Mouse (Mus musculus): Measurements from ENCODE around the gene Vmn2r44. TPM values are rescaled to one million over a fixed set of nuclear protein-coding genes. Genes with fewer than 3 reads are reported as not detected.
"Not testable (repeated sequence)": the region's sequence is repeated elsewhere in the genome, so short reads cannot be mapped to it uniquely, and the experiment has no call there.

The Vmn2r44 gene
- polyA plus RNA-seq (2012; rRNA removed) (not detected in 2 replicates), polyA plus RNA-seq (2014; fragmentation: Nextera tagmentation; extraction: Ambion mirVana) (not detected in 2 replicates)

- not testable (repeated sequence) for H3K9me3 ChIP-seq (ENCODE audit: control insufficient read depth, low read length); H3K4me3 ChIP-seq (replicated peaks; ENCODE audit: low read length); H3K27me3 ChIP-seq (ENCODE audit: control insufficient read depth, insufficient read depth, low read length); H3K27ac ChIP-seq (replicated peaks; ENCODE audit: low read depth, low read length); DNase-seq (ENCODE audit: low spot score); ATAC-seq (ENCODE audit: low FRiP score, low read depth); H3K9ac ChIP-seq (ENCODE audit: low read depth, low read length, severe bottlenecking); H3K4me1 ChIP-seq (ENCODE audit: control insufficient read depth, insufficient read depth, low read length); H3K4me2 ChIP-seq (replicated peaks; ENCODE audit: low read depth, low read length, severe bottlenecking); H3K36me3 ChIP-seq (ENCODE audit: control insufficient read depth, insufficient read depth, low read length)
Observed at GRCm38 (mm10) chr7:8383233-8383632, at the start of gene Vmn2r44. Gene Vmn2r44 (minus strand): TSS chr7:8383333.

GRCm38 (mm10) chr7:8357879-8358278, 25.3 kb downstream of the Vmn2r44 start:
- H3K9me3 ChIP-seq (ENCODE audit: control insufficient read depth, low read length); H3K4me2 ChIP-seq (replicated peaks; ENCODE audit: low read depth, low read length, severe bottlenecking); H3K27ac ChIP-seq (replicated peaks; ENCODE audit: low read depth, low read length); H3K27me3 ChIP-seq (ENCODE audit: control insufficient read depth, insufficient read depth, low read length); H3K4me3 ChIP-seq (replicated peaks; ENCODE audit: low read length); ATAC-seq (ENCODE audit: low FRiP score, low read depth); H3K4me1 ChIP-seq (ENCODE audit: control insufficient read depth, insufficient read depth, low read length); H3K9ac ChIP-seq (ENCODE audit: low read depth, low read length, severe bottlenecking); H3K36me3 ChIP-seq (ENCODE audit: control insufficient read depth, insufficient read depth, low read length); DNase-seq (ENCODE audit: low spot score): not testable (repeated sequence)
- 87% methylated on average over 11 of the region's 11 CpGs for WGBS

Other genes with a start within 250 kb of the Vmn2r44 start
- gene Vmn2r41, start 221.7 kb downstream of the Vmn2r44 start, polyA plus RNA-seq (2012; rRNA removed), result not detected in 2 replicates
- not detected in 2 replicates for gene Vmn2r41, start 221.7 kb downstream of the Vmn2r44 start, polyA plus RNA-seq (2014; fragmentation: Nextera tagmentation; extraction: Ambion mirVana)
- gene Vmn2r42, start 183.0 kb downstream of the Vmn2r44 start, polyA plus RNA-seq (2012; rRNA removed), result not detected in 2 replicates
- gene Vmn2r42, start 183.0 kb downstream of the Vmn2r44 start, polyA plus RNA-seq (2014; fragmentation: Nextera tagmentation; extraction: Ambion mirVana), result not detected in 2 replicates
- gene Vmn2r43, start 122.7 kb downstream of the Vmn2r44 start, polyA plus RNA-seq (2012; rRNA removed), result not detected in 2 replicates
- gene Vmn2r43, start 122.7 kb downstream of the Vmn2r44 start, polyA plus RNA-seq (2014; fragmentation: Nextera tagmentation; extraction: Ambion mirVana), result not detected in 2 replicates
- gene Vmn2r45, start 105.7 kb upstream of the Vmn2r44 start, polyA plus RNA-seq (2012; rRNA removed), result not detected in 2 replicates
- not detected in 2 replicates for gene Vmn2r45, start 105.7 kb upstream of the Vmn2r44 start, polyA plus RNA-seq (2014; fragmentation: Nextera tagmentation; extraction: Ambion mirVana)